Mouse (Mus musculus) midbrain, embryonic 16.5 days (tissue): Measurements from ENCODE around the gene Uqcc3. TPM values are rescaled to one million over a fixed set of nuclear protein-coding genes. Genes with fewer than 3 reads are reported as not detected.
"Not testable (repeated sequence)": the region's sequence is repeated elsewhere in the genome, so short reads cannot be mapped to it uniquely, and the experiment has no call there.

Source experiments
- ATAC-seq: fragments of 200-750 bp; cut with Nextera tagmentation; 2 replicates; pipeline ENCODE4 v1.8.0; 2017; ENCODE audit warnings: moderate TSS enrichment
- H3K27ac ChIP-seq: fragments of 300-500 bp; sonication (generic); 2 replicates; pipeline ENCODE4 v1.5.1; 2014; ENCODE audit warnings: mild to moderate bottlenecking, low read length, mixed read lengths
- H3K27me3 ChIP-seq: fragments of 300-500 bp; sonication (generic); 2 replicates; pipeline ENCODE4 v1.6.1; 2014; ENCODE audit warnings: low read depth, low read length, mixed read lengths; ENCODE audit not compliant: control insufficient read depth, insufficient read depth
- H3K36me3 ChIP-seq: fragments of 300-500 bp; sonication (generic); 2 replicates; pipeline ENCODE4 v1.6.1; 2014; ENCODE audit warnings: mild to moderate bottlenecking, low read length, moderate library complexity, mixed read lengths; ENCODE audit not compliant: control insufficient read depth, insufficient read depth
- H3K4me1 ChIP-seq: fragments of 300-500 bp; sonication (generic); 2 replicates; pipeline ENCODE4 v1.6.1; 2014; ENCODE audit warnings: mild to moderate bottlenecking, low read length, mixed read lengths; ENCODE audit not compliant: control insufficient read depth, insufficient read depth
- H3K4me2 ChIP-seq: fragments of 300-500 bp; sonication (generic); 2 replicates; pipeline ENCODE4 v1.6.1; 2014; ENCODE audit warnings: mild to moderate bottlenecking, low read length, mixed read lengths
- H3K4me3 ChIP-seq: fragments of 300-500 bp; sonication (generic); 2 replicates; pipeline ENCODE4 v1.5.1; 2014; ENCODE audit warnings: low read depth, mild to moderate bottlenecking, low read length, moderate library complexity, mixed read lengths
- H3K9ac ChIP-seq: fragments of 300-500 bp; sonication (generic); 2 replicates; pipeline ENCODE4 v1.6.1; 2014; ENCODE audit warnings: low read depth, low read length, mixed read lengths
- H3K9me3 ChIP-seq: fragments of 300-500 bp; sonication (generic); replicated peaks from 2 replicates; pipeline ENCODE4 v1.6.1; 2014; ENCODE audit warnings: mild to moderate bottlenecking, low read length, mixed read lengths; ENCODE audit not compliant: control insufficient read depth, poor library complexity, severe bottlenecking
- WGBS: fragments of 180-500 bp; shearing (Covaris S2); extraction: QIAGEN DNeasy Blood & Tissue Kit; methylation state at CpG from one replicate; pipeline ENCODE4 v1.1.7; 2014; 5-methylcytosine and 5-hydroxymethylcytosine counted together
- polyA plus RNA-seq: library from polyadenylated mRNA; unstranded; fragments of >200 nt; fragmentation: Nextera tagmentation; extraction: Ambion mirVana; gene quantifications from 2 replicates; pipeline ENCODE4 v1.2.1, GENCODE M21; 2015

Uqcc3 gene
- polyA plus RNA-seq, 1 experiment from 2014 or later, result 54.5 TPM

DNA sequence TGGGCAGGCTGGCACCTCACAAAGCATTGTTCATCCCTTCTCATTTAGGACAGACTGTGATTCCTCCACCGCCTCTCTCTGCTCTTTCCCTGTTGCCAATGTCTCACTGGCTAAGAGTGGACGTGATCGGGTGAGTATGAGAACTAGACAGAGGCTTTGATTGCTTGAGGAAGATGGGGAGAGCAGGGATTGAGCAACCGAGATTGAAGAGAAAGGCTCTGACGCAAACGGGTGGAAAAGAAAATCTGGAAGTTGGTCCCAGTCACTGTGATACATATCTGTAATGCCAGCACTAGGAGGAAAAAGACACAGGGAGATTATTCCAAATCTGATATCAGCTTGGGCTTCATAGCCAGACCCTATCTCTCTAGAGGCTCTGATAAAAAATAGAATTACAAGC is 37.8 kb downstream of the Uqcc3 start:
- no peak for ATAC-seq
- peaks cover 19% of the 10 kb centered on the region for H3K36me3 ChIP-seq
- 87% methylated on average over 6 of the region's 6 CpGs for WGBS

DNA sequence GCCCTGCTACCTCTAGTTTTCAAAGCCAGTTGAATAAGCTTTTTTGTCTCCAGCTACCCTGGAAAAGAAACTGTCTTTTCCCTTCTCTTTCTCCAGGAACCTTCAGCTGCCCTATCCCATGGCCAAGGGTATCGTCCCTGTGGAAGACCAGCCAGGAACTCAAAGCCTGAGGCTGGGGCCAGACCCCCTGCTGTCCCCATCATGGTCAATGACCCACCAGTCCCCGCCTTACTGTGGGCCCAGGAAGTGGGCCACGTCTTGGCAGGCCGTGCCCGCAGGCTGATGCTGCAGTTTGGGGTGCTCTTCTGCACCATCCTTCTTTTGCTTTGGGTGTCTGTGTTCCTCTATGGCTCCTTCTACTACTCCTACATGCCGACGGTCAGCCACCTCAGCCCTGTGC is 39.7 kb downstream of the Uqcc3 start:
- peak overlapping the region; percentile 95 for H3K27ac ChIP-seq
- peak overlapping the region; percentile 87 for H3K4me2 ChIP-seq
- H3K27me3 ChIP-seq, result no peaks in the 10 kb centered on the region
- H3K4me3 ChIP-seq, result peak overlapping the region; percentile 67
- ATAC-seq, result no peak
- peaks cover 11% of the 10 kb centered on the region for H3K4me1 ChIP-seq
- WGBS, result 91% methylated on average over 7 of the region's 7 CpGs
- H3K9ac ChIP-seq, result peak overlapping the region; percentile 92
- peaks cover 7% of the 10 kb centered on the region for H3K36me3 ChIP-seq
- no peaks in the 10 kb centered on the region for H3K9me3 ChIP-seq

More for the DNA sequence above, 37.8 kb downstream of the Uqcc3 start:
- no peaks in the 10 kb centered on the region for H3K9me3 ChIP-seq
- H3K4me2 ChIP-seq, result no peak overlapping the region
- H3K9ac ChIP-seq, result no peak overlapping the region
- no peak overlapping the region for H3K27ac ChIP-seq
- H3K27me3 ChIP-seq, result no peaks in the 10 kb centered on the region
- peaks cover 11% of the 10 kb centered on the region for H3K4me1 ChIP-seq
- no peak overlapping the region for H3K4me3 ChIP-seq

DNA sequence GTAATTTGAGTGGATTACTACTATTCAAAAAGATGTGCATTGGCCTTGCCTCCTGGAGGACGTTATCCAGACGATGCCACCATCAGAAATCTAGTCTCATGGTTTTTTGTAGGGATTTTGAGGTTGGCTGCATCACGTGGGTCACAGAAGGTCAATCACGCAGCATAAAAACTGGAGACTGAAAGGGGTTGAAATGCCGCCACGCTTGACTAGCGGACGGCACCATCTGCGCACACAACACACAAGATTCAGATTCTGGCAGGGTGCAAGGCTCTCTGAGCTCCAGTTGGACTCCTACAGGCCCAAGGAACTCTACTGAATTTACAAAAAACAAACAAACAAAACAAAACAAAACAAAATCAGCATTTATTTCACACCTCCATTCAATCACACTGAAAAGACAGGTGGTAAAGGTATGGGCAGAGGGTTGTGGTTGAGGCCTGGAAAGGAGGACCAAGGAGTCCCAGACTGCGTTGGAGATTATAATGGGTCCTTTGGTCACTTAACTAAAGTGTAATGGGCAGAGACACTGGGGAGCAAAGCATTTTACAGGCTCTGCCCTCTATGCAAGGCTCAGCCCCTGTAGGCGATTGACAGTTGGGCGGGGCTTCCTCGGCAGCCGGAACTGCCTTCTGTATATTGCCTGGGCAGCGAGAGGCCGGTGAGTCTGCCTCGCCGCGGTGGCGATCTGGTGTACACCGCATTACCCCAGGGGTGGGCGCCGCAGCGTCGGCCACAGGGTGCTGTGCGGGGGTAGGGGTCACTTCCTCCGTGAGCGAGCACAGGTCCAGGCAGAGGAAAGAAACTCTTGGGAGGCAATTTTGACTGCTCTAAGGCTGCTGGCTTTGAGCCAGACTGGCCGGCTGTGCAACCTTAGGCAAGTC is 40.6 kb downstream of the Uqcc3 start:
- Histone ChIP-seq H3K4me2 (peak overlapping the region; percentile 87), H3K9me3 (no peaks in the 10 kb centered on the region), H3K4me3 (peak overlapping the region; percentile 67), H3K36me3 (peaks cover 5% of the 10 kb centered on the region), H3K27ac (peak overlapping the region; percentile 95), H3K9ac (peak overlapping the region; percentile 92), H3K27me3 (no peaks in the 10 kb centered on the region), H3K4me1 (peaks cover 11% of the 10 kb centered on the region)
- 10% methylated on average over 29 of the region's 29 CpGs for WGBS
- ATAC-seq, result peak; percentile 36

DNA sequence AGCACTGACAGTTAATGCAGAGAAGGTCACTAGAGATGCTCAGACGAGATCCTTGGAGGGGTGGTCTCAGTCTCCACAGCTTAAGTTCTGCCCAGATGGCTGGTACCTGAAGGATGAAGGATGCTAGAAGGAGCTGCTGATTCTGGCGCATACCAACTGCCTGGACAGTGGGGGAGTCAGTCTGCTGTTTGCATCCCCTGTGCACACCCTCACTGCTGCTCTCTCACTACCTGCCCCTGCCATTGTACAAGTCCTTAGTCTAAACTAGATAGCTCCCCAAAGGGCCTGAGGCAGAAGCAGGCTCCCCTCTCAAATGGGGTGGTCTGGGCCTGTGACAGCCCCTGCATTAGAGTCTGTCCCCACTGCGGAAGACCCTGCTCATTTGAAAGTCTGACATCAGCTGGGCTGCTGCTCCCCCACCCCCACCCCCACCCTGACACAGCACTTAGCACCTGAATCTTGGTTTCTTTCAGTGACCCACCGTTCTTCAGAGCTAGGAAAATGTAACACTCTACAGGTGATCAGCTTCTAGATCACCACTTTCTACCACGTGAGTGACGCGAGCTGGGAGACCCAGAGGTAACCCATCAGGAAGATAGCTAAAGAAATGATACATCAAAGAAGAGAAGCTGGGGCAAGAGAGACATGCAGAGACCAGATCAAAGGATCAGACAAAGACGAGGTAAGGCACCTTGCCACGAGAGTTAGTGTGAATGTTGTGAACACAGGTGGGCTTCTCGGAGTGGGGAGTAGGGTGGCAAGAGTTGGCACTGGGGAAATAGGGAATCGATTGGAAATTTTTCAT is 41.4 kb downstream of the Uqcc3 start, which contains the start of gene Gng3:
TSS of gene Gng3 (minus strand) at position 92 of the 805 bp plus-strand sequence.
- ATAC-seq, result peak; percentile 93
- H3K36me3 ChIP-seq, result peaks cover 11% of the 10 kb centered on the region
- WGBS, result 24% methylated on average over 11 of the region's 11 CpGs
- peaks cover 11% of the 10 kb centered on the region for H3K4me1 ChIP-seq
- no peaks in the 10 kb centered on the region for H3K27me3 ChIP-seq
- H3K4me2 ChIP-seq, result peak within 1 kb of the TSS; percentile 87
- H3K9ac ChIP-seq, result peak within 1 kb of the TSS; percentile 92
- H3K4me3 ChIP-seq, result peak within 1 kb of the TSS; percentile 67
- H3K9me3 ChIP-seq, result no peaks in the 10 kb centered on the region
- H3K27ac ChIP-seq, result peak within 1 kb of the TSS; percentile 95

DNA sequence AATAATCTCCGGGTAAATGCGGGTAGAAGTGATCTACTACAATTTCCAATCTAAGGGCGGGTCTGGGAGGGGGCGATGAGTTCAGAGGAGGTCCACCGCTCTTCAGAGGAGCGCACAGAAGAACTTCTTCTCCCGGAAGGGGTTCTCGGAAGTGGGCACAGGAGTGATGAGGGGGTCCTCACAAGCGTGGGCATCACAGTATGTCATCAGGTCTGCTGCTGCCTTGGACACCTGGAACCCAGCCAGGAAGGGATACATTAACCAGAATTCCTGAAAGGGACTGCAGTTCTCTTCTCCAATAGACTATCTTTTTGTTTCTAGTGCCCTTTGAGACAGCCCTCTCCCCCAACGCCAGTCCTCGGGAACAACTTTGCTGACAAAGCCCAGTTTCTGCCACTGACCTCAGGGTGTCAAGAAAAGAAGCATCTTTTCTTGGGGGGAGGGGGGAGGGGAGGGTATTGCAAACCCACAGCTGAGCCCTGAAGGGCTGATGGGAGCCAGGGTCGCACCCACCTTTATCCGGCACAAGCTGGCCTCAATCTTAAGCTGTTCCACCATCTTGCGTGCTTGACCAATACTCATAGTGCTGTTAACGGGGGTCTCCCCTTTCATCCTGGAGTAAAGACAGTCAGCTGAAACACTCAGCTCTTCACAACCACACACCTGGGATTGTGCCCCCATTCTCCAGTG is 42.5 kb downstream of the Uqcc3 start:
- Histone ChIP-seq H3K4me3 (peak overlapping the region; percentile 67), H3K27me3 (no peaks in the 10 kb centered on the region), H3K36me3 (peaks cover 14% of the 10 kb centered on the region), H3K9me3 (no peaks in the 10 kb centered on the region), H3K27ac (peak overlapping the region; percentile 95), H3K9ac (peak overlapping the region; percentile 92), H3K4me2 (peak overlapping the region; percentile 87), H3K4me1 (peaks cover 11% of the 10 kb centered on the region)
- WGBS, result 4% methylated on average over 15 of the region's 15 CpGs
- 0 out of 2 replicates have a peak, but pooled peaks have one; percentile 15 for ATAC-seq

DNA sequence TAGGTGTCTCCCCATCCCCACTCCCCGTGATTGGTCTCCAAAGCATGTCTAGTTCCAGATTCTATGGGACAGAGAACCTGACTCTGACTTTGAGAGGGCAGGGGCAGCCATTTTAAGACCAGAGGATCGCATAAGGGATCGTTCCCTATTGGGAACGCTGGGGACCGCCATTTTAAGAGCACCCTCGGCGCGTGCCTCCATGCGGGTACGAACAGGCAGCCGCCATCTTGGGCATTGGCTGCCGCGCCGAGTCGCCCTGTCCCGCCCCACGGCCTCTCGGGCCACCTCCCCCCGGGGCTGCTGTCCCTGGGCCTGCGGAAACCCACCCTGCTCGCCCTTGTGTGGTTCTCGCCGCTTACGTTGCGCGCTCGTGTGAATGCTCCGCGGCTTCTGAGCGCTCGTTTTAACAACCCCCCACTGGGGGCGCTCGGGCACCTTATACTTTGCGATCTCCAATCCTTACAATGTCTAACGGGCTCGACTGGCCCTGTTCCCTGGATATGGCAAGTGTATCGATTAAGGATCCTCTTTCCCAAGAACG is 43.4 kb downstream of the Uqcc3 start, which contains the start of gene Bscl2:
TSS of gene Bscl2 (plus strand) at position 217 of the 541 bp plus-strand sequence.
- ATAC-seq, result peak; percentile 52
- under 1% methylated on average over 35 of the region's 38 CpGs for WGBS
- peaks cover 11% of the 10 kb centered on the region for H3K4me1 ChIP-seq

DNA sequence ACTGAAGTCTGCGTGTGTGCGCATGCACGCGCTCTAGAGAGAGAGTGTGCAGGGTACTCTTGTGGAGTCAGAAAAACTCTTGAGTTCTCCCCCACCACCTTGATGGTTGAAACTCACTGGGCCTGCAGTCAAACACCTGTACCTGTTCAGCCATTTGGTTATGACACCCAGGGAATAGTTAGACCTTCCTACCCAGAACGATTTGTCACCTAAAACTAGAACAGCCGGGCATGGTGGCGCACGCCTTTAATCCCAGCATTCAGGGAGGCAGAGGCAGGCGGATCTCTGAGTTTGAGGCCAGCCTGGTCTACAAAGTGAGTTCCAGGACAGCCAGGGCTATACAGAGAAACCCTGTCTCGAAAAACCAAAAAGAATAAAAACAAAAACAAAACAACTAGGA is 44.4 kb downstream of the Uqcc3 start:
- peak overlapping the region; percentile 87 for H3K4me2 ChIP-seq
- peak overlapping the region; percentile 0; the same call in 1 of the 2 replicates for H3K27ac ChIP-seq
- not testable (repeated sequence) for H3K9me3 ChIP-seq, H3K4me1 ChIP-seq, H3K27me3 ChIP-seq, H3K4me3 ChIP-seq, H3K9ac ChIP-seq, ATAC-seq
- peaks cover 20% of the 10 kb centered on the region for H3K36me3 ChIP-seq
- 97% methylated on average over 10 of the region's 10 CpGs for WGBS

More for the DNA sequence above, 43.4 kb downstream of the Uqcc3 start, which contains the start of gene Bscl2:
- Histone ChIP-seq H3K9ac (peak within 1 kb of the TSS; percentile 92), H3K27ac (peak within 1 kb of the TSS; percentile 95), H3K27me3 (no peaks in the 10 kb centered on the region), H3K9me3 (no peaks in the 10 kb centered on the region), H3K36me3 (peaks cover 18% of the 10 kb centered on the region), H3K4me2 (peak within 1 kb of the TSS; percentile 87), H3K4me3 (peak within 1 kb of the TSS; percentile 67)

DNA sequence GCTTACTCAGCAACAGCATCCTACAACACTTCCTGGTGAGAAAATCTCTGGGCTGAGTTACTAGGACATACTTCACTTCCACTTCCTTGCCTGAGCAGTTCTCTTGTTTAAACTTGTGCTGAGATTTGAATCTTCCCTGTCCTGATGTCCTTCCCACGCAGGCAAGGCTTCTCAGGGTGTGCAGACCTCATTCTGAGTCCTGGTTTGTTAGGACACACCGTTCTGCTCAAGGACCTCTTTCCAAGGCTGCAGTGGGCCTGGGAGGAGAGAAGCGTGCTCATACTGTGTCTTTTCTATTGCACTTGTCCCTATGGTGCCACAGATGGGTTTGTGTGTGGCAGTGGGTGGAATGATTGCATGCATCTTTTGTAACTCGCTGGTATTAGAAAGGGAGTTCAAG is 47.8 kb downstream of the Uqcc3 start:
- Histone ChIP-seq H3K27me3 (no peaks in the 10 kb centered on the region), H3K9me3 (no peaks in the 10 kb centered on the region), H3K27ac (no peak overlapping the region), H3K4me1 (no peaks in the 10 kb centered on the region), H3K9ac (no peak overlapping the region), H3K4me2 (no peak overlapping the region), H3K4me3 (no peak overlapping the region), H3K36me3 (peaks cover 42% of the 10 kb centered on the region)
- WGBS, result 92% methylated on average over 4 of the region's 4 CpGs
- no peak for ATAC-seq
